Mouse (Mus musculus) heart, embryonic 16.5 days (tissue): ENCODE measurements around the gene Plekha6. TPM values are rescaled to one million over a fixed set of nuclear protein-coding genes. Genes with fewer than 3 reads are reported as not detected.

ENCODE experiments used
- ATAC-seq: fragments of 200-750 bp; cut with Nextera tagmentation; replicated peaks from 2 replicates; pipeline ENCODE4 v1.8.0; 2017; ENCODE audit warnings: moderate number of reproducible peaks; ENCODE audit not compliant: insufficient read depth, low FRiP score; ENCODE audit errors: extremely low read depth
- H3K27ac ChIP-seq: fragments of 300-500 bp; sonication (generic); 2 replicates; pipeline ENCODE4 v1.5.1; 2014; ENCODE audit warnings: mild to moderate bottlenecking, low read length, control low read depth, moderate library complexity
- H3K27me3 ChIP-seq: fragments of 300-500 bp; sonication (generic); 2 replicates; pipeline ENCODE4 v1.6.1; 2014; ENCODE audit warnings: low read length, mixed read lengths; ENCODE audit not compliant: control insufficient read depth, insufficient read depth
- H3K36me3 ChIP-seq: fragments of 300-500 bp; sonication (generic); 2 replicates; pipeline ENCODE4 v1.6.1; 2014; ENCODE audit not compliant: control insufficient read depth, insufficient read depth
- H3K4me1 ChIP-seq: fragments of 300-500 bp; sonication (generic); 2 replicates; pipeline ENCODE4 v1.6.1; 2014; ENCODE audit warnings: low read length, mixed read lengths; ENCODE audit not compliant: control insufficient read depth, insufficient read depth
- H3K4me2 ChIP-seq: fragments of 300-500 bp; sonication (generic); 2 replicates; pipeline ENCODE4 v1.6.1; 2014; ENCODE audit warnings: low read depth, mild to moderate bottlenecking, control low read depth, low read length
- H3K4me3 ChIP-seq: fragments of 300-500 bp; sonication (generic); 2 replicates; pipeline ENCODE4 v1.5.1; 2014; ENCODE audit warnings: mild to moderate bottlenecking, control low read depth, low read length
- H3K9ac ChIP-seq: fragments of 300-500 bp; sonication (generic); 2 replicates; pipeline ENCODE4 v1.6.1; 2014; ENCODE audit warnings: low read length, control low read depth
- H3K9me3 ChIP-seq: fragments of 300-500 bp; sonication (generic); replicated peaks from 2 replicates; pipeline ENCODE4 v1.6.1; 2016; ENCODE audit warnings: low read length; ENCODE audit not compliant: control insufficient read depth
- WGBS: fragments of 180-500 bp; shearing (Covaris S2); extraction: QIAGEN DNeasy Blood & Tissue Kit; methylation state at CpG from one replicate; pipeline ENCODE4 v1.1.7; 2014; 5-methylcytosine and 5-hydroxymethylcytosine counted together
- polyA plus RNA-seq: library from polyadenylated mRNA; unstranded; fragments of >200 nt; fragmentation: Nextera tagmentation; extraction: Ambion mirVana; gene quantifications from 2 replicates; pipeline ENCODE4 v1.2.1, GENCODE M21; 2015

Gene Plekha6
- polyA plus RNA-seq, 1 experiment from 2014 or later = 12.3 TPM

GRCm38 (mm10) chr1:133213901-133214300, 49.9 kb downstream of the Plekha6 start:
- no peaks in the 10 kb centered on the region for H3K36me3 ChIP-seq
- peaks cover 15% of the 10 kb centered on the region for H3K4me1 ChIP-seq
- WGBS = 94% methylated on average over 4 of the region's 4 CpGs
- no peak overlapping the region for H3K9ac ChIP-seq
- no peak overlapping the region for H3K4me3 ChIP-seq
- H3K9me3 ChIP-seq = no peaks in the 10 kb centered on the region
- ATAC-seq = no peak
- no peaks in the 10 kb centered on the region for H3K27me3 ChIP-seq
- H3K27ac ChIP-seq = no peak overlapping the region
- no peak overlapping the region for H3K4me2 ChIP-seq

- Histone ChIP-seq H3K4me3 (no peak overlapping the region), H3K4me1 (peaks cover 11% of the 10 kb centered on the region), H3K9me3 (no peaks in the 10 kb centered on the region), H3K27me3 (no peaks in the 10 kb centered on the region), H3K4me2 (no peak overlapping the region), H3K36me3 (no peaks in the 10 kb centered on the region), H3K27ac (no peak overlapping the region), H3K9ac (no peak overlapping the region)
- WGBS = 53% methylated on average over 7 of the region's 7 CpGs
- no peak for ATAC-seq
Measured at GRCm38 (mm10) chr1:133214672-133215359, 50.8 kb downstream of the Plekha6 start.

DNA sequence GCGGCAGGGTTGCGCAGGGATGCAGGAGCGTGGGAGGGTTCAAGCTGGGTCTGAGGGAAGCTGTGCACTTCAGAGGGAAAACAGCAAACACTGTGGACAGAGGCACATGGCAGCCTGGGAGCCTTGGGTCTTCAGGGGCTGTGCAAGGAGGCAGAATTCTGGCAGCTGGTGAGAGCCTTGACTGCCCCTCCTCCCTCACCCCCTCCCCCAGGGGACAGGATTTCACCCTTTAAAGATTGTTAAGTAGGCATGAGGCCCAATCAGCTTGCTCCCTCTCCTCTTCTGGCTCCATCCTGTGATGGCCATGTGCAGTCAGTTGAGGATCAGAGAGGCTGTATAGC, 51.3 kb downstream of the Plekha6 start:
- H3K4me2 ChIP-seq = no peak overlapping the region
- WGBS = 73% methylated on average over 3 of the region's 3 CpGs
- no peak for ATAC-seq
- no peaks in the 10 kb centered on the region for H3K36me3 ChIP-seq
- no peak overlapping the region for H3K4me3 ChIP-seq
- H3K27ac ChIP-seq = no peak overlapping the region
- no peak overlapping the region for H3K9ac ChIP-seq
- no peaks in the 10 kb centered on the region for H3K27me3 ChIP-seq
- peaks cover 9% of the 10 kb centered on the region for H3K4me1 ChIP-seq
- no peaks in the 10 kb centered on the region for H3K9me3 ChIP-seq

DNA sequence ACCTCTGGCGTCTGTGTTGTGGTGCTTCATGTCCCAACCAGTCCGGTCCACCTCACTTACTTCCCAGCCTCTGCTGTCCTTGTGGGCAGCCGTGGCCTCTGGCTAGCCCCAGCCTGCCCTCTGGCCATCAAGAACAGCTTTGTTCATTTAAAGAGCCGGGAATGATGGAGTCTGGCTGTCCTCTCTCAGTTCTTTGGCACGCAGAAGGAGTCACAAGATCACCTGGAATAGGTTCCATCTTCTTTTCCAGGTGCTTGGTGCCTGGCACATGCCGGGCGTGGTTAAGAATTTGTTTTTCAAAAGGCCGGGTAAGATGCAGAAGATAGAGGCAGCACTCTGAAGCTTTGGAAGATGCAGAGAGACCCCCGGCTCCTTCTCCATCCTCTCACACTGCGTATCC, 51.7 kb downstream of the Plekha6 start:
- no peaks in the 10 kb centered on the region for H3K36me3 ChIP-seq
- H3K4me2 ChIP-seq = no peak overlapping the region
- no peaks in the 10 kb centered on the region for H3K27me3 ChIP-seq
- ATAC-seq = no peak
- no peak overlapping the region for H3K27ac ChIP-seq
- 85% methylated on average over 10 of the region's 10 CpGs for WGBS
- H3K4me3 ChIP-seq = no peak overlapping the region
- no peak overlapping the region for H3K9ac ChIP-seq
- no peaks in the 10 kb centered on the region for H3K9me3 ChIP-seq
- H3K4me1 ChIP-seq = peaks cover 5% of the 10 kb centered on the region

- Histone ChIP-seq H3K36me3 (no peaks in the 10 kb centered on the region), H3K27me3 (no peaks in the 10 kb centered on the region), H3K9me3 (no peaks in the 10 kb centered on the region), H3K4me3 (no peak overlapping the region), H3K4me2 (no peak overlapping the region), H3K27ac (no peak overlapping the region), H3K9ac (no peak overlapping the region), H3K4me1 (peaks cover 5% of the 10 kb centered on the region; the same call in 1 of the 2 replicates)
- no peak for ATAC-seq
- WGBS = 69% methylated on average over 5 of the region's 5 CpGs
Measured at GRCm38 (mm10) chr1:133217031-133217430, 53.0 kb downstream of the Plekha6 start.

- Histone ChIP-seq H3K36me3 (no peaks in the 10 kb centered on the region), H3K9me3 (no peaks in the 10 kb centered on the region), H3K9ac (no peak overlapping the region), H3K4me2 (no peak overlapping the region), H3K27me3 (no peaks in the 10 kb centered on the region), H3K27ac (no peak overlapping the region), H3K4me3 (no peak overlapping the region), H3K4me1 (peaks cover 15% of the 10 kb centered on the region)
- WGBS = 71% methylated on average over 1 of the region's 1 CpGs
- ATAC-seq = no peak
Measured at GRCm38 (mm10) chr1:133219106-133219505, 55.1 kb downstream of the Plekha6 start.

DNA sequence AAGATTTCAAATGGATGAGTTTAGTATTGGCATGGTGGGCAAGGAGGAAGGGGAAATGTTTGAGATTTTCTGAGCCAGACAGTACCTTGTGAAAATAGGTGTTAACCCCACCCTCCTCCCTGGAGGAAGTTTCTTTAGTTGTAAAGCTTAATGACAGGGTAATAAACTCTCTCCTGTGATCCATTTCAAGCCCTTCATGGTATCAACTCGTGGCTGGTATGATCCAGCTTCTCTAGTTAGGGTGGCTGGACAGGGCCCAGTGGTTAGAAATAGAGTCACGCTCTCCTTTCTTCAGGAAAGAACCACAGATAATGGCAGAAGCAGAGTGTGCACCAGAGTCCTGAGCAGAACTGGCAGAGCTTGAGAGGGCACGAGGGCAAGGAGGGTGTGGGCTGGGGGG, 57.4 kb downstream of the Plekha6 start:
- H3K9ac ChIP-seq = no peak overlapping the region
- no peaks in the 10 kb centered on the region for H3K9me3 ChIP-seq
- H3K27ac ChIP-seq = no peak overlapping the region
- peaks cover 23% of the 10 kb centered on the region for H3K4me1 ChIP-seq
- H3K4me2 ChIP-seq = no peak overlapping the region
- 74% methylated on average over 3 of the region's 3 CpGs for WGBS
- H3K27me3 ChIP-seq = no peaks in the 10 kb centered on the region
- H3K4me3 ChIP-seq = no peak overlapping the region
- no peaks in the 10 kb centered on the region for H3K36me3 ChIP-seq
- ATAC-seq = no peak

DNA sequence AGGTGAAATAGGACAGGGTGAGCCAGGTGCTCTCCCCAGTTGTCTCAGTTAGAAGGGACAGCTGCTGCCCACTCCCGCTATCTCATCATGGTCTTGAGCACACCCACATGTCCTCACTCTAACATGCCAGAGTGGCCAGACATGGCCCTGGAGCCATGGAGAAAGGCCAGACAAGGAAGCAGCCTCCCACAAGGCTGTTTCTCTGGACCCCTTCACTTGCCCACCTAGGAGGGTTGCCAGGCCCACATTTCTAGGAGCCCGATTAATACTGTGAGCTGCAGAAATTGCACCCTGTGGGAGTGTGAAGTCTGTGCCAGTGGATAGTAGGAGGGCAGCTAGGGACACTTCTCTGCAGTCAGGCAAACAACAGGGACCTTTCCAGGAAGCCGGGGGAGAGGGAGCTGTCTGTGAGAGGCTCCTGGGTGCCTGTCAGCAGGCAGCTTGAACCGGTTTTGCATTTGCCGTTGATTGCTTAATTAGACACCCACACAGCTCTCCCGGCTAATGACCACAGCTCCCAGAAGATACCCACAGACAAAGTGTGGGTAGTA, 58.5 kb downstream of the Plekha6 start:
- Histone ChIP-seq H3K4me1 (peaks cover 30% of the 10 kb centered on the region), H3K4me3 (no peak overlapping the region)
- 32% methylated on average over 6 of the region's 6 CpGs for whole genome bisulfite sequencing

GRCm38 (mm10) chr1:133224674-133225073, 60.7 kb downstream of the Plekha6 start:
- ATAC-seq = no peak
- Histone ChIP-seq H3K4me2 (no peak overlapping the region), H3K9ac (no peak overlapping the region), H3K27ac (no peak overlapping the region), H3K4me1 (peaks cover 51% of the 10 kb centered on the region), H3K27me3 (no peaks in the 10 kb centered on the region), H3K4me3 (no peak overlapping the region), H3K36me3 (no peaks in the 10 kb centered on the region), H3K9me3 (no peaks in the 10 kb centered on the region)

More for the DNA sequence above, 58.5 kb downstream of the Plekha6 start:
- Histone ChIP-seq H3K27ac (peak overlapping the region; percentile 29; the same call in 1 of the 2 replicates), H3K36me3 (no peaks in the 10 kb centered on the region), H3K27me3 (no peaks in the 10 kb centered on the region), H3K9me3 (no peaks in the 10 kb centered on the region), H3K4me2 (no peak overlapping the region), H3K9ac (peak overlapping the region; percentile 44)
- no peak for ATAC-seq
